Mouse (Mus musculus): ENCODE data around the gene Dcaf7.

DNA sequence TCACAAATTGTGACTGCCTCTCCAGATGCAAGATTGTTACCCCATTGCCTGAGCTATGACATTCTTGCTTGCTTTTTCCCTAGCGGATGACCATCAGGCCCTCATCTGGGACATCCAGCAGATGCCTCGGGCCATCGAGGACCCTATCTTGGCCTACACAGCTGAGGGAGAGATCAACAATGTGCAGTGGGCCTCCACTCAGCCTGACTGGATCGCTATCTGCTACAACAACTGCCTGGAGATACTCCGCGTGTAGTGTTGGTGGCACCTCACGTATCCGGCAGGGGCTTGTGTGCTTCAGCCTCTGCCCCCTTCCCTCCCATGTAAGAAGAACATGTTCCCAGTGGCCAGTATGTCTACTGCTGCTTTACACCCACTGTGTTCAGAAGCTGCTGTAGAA lies 17.9 kb downstream of the Dcaf7 start:
- TF ChIP-seq CTCF (IDR thresholded peaks at IDR 0.05; ENCODE audit: extremely low read depth, insufficient read depth, insufficient read length, insufficient replicate concordance) = no peak
- TF ChIP-seq POLR2A (IDR thresholded peaks at IDR 0.05; ENCODE audit: low read depth, low read length) = no peak
